Mouse (Mus musculus): ENCODE results near the gene Lin7a. TPM values are rescaled to one million over a fixed set of nuclear protein-coding genes. Genes with fewer than 3 reads are reported as not detected.
A peak's percentile ranks its signal among the peaks of the same experiment; 100 is the strongest.

The Lin7a gene
- total RNA-seq, 2 experiments from 2014 or later, result 41.2 to 43.4 TPM

DNA sequence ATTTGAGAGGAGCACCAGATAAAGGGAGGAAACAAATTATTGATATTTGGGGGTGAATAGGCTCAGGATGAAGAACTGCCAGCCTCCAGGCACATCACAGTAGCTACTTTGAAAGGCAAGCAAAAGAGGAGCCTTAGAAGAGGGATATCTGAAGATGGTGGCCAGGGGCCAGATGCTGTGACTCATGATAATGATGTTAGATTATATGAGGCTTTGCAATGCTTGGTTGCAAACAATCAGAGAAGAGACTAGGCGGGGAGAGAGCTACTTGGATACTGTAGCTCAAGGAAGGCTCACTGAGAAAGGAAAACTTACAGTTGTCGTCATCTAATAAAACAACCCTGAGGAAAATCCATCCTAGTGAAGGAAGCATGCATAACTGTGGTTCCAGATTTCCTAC is 5.2 kb downstream of the Lin7a start:
- DNase-seq (ENCODE audit: extremely low spot score in 1 of 2, low spot score in 2 of 2), result no peak
- intact Hi-C loops (cut with DNase I), result loop anchor here (10.0 kb wide), 1 partner anchor 108 kb away; no protein-coding TSS in a partner anchor

DNA sequence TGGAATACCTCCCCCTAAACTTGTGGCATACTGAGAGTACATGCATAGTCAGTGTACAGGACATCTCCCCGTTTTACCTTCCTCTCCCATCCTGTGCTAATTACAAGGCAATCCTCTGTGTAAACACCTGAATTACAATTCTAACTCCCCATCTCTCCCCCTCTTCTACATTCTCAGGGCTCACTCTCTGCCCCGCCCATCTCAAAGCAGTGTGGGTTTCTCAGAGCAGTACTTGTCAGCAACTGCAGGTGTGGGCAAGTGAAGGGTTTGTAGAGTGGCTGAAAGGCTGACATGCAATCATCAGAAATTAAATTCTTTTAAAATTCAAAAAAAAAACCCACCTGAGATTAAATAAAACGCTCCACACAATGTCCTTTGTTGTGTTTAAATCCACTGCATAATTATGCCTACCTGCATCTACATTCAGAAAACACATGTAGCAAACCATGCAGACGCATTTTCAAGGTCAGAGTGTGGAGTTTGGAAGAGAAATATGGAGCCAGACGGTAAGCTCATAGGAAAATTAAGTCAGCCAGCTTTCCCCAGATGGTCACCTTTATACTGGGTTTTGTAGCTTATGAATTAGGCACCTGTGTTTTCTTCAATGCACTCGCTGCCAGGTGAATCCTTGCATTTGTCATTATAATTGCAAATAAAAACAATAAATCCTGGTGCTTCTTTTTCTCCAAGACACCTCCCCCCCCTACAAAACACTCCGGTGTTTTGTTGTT is 22.6 kb downstream of the Lin7a start:
- DNase-seq (ENCODE audit: extremely low spot score in 1 of 2, low spot score in 2 of 2), result no peak
- intact Hi-C loops (cut with DNase I), result no loop called here

DNA sequence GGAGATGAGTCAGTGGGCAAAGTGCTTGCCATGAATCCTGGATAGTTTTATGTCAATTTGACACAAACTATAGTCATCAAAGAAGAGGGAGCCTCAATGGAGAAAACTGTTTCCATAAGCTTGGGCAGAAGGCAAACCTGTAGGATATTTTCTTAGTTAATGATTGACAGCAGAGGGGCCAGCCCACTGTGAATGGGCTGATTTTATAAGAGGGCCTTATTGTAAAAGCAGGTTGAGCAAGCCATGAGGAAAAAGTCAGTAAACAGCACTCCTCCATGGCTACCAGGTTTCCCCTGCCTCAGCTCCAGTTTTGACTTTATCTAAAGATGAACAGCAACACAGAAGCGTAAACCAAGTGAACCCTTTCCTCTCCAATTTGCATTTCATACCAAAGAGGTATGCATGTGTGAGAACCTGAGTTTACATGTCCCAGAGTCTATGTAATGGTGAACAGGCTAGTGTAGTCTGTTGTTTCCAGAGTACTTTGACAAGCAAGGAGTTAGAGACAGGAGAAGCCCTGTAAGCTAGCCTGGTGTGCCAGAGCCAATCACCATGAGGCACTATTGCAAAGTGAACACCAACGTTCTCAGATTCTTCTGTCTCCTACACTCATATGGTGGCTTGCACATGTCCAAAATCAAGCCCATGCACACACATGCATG is 29.2 kb downstream of the Lin7a start:
- intact Hi-C loops (cut with DNase I), result no loop called here
- DNase-seq (ENCODE audit: extremely low spot score in 1 of 2, low spot score in 2 of 2), result no peak

DNA sequence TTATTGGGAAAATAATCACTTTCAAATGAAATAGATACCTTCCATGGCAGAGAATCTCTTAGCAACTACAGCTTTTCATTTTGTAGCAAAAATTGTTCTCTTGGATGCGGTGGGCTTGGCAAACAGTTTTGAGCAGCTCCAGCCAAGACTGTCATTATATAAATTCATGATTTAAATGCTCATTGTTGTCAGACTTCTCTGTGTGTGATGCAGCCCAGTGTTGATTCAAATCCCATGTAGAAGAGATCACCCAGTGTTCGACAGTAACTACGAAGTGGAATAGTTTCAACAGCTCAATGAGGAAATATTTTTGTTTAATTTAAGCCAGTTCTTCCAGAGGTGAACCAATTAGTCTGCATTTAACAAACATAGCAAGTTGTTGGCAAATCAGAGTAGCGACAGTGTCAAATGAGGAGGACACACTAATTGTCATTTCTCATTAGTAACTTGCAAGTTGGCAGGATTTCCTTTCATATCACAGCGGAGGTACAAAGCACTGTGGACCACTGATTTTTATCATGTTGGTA is 39.5 kb downstream of the Lin7a start:
- intact Hi-C loops (cut with DNase I), result no loop called here
- DNase-seq (ENCODE audit: extremely low spot score in 1 of 2, low spot score in 2 of 2), result no peak

DNA sequence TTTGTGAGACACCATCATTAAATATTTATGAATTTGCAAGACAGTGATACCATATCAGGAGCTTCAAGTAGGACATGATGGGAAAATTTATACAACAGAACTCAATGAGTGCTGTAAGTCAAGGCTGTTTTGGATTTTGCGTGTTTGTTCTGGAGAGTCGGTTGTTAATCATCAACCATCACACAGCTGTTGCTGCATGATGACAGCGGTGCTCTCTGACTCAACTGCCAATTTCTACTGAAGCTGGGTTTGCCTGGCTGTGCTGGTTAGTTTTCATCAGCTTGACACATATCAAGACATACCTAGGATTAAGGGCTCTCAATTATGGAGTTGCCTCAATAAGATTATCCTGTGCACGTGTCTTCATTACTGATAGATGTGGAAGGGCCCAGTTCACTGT is 41.1 kb downstream of the Lin7a start:
- intact Hi-C loops (cut with DNase I), result no loop called here
- no peak for DNase-seq (ENCODE audit: extremely low spot score in 1 of 2, low spot score in 2 of 2)

DNA sequence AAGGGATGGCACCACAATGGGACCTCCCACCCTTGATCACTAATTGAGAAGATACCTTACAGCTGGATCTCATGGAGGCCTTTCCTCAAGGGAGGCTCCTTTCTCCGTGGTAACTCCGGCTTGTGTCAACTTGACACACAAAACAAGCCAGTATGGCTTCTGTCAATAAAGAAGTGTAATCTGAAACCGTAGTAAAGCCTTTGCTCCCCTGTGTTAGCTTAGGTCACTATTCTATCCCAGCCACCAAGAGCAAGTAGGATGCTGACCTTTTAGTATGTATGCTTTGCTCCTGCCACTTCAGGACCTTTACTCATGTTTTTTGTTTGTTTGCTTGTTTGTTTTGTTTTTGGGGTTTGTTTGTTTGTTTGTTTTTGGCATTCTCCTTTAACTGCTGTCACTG is 41.9 kb downstream of the Lin7a start:
- intact Hi-C loops (cut with DNase I), result no loop called here
- no peak for DNase-seq (ENCODE audit: extremely low spot score in 1 of 2, low spot score in 2 of 2)

DNA sequence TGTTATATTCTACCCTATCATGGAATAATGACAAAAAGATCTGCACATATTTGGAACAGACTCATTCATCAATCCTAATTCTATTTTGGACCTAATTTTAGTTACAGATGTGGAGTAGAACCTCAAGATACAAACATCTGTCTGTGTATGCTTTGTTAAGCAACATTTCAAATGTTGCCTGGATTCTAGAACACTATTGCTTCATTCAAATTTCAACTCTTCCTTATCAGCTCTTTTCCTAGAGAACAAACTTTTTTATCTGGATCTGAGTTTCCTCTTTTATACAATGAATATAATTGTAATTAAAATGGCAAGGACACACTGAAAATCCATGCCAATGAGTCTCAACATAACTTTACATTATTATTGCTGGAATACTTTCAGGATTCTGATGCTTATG is 43.8 kb downstream of the Lin7a start:
- DNase-seq (ENCODE audit: extremely low spot score in 1 of 2, low spot score in 2 of 2), result no peak
- intact Hi-C loops (cut with DNase I), result no loop called here

DNA sequence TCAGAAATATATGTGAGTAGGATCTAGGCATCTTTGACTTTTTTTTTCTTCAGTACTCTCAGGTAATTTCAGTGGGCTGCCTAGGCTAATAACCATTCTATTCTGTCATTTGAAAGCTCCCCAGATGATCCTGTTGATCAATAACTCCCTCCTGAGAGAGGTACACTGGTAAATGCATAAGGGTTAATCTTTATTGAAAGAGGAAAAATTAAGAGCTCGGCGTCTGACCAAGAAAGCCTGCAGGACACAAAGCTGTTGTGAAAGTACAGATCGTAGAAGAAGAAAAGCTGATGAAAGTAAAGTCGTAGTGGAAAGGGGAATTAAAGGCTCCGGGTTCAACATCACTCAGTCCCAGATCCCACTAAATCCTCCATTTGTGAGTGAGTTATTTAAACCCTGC is 44.2 kb downstream of the Lin7a start:
- intact Hi-C loops (cut with DNase I), result no loop called here
- no peak for DNase-seq (ENCODE audit: extremely low spot score in 1 of 2, low spot score in 2 of 2)

DNA sequence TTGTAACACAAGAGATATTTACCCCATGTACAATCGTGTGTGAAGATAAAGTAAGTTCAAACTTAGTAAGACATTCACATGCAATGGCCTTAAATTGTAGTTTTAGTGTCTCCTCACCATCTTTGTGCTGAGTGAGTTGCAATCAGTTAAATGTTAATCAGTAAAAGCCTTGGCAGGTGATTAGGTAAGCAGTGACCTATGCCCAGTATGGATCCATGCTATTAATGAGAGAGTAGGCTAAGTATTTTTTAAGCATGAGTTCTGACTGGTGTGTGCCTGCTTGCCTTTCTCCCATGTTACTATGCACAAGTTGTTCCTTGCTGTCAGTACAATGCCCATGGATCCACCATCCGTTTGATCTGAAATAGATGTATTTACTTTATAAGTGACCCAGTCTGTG is 44.6 kb downstream of the Lin7a start:
- intact Hi-C loops (cut with DNase I), result no loop called here
- no peak for DNase-seq (ENCODE audit: extremely low spot score in 1 of 2, low spot score in 2 of 2)

DNA sequence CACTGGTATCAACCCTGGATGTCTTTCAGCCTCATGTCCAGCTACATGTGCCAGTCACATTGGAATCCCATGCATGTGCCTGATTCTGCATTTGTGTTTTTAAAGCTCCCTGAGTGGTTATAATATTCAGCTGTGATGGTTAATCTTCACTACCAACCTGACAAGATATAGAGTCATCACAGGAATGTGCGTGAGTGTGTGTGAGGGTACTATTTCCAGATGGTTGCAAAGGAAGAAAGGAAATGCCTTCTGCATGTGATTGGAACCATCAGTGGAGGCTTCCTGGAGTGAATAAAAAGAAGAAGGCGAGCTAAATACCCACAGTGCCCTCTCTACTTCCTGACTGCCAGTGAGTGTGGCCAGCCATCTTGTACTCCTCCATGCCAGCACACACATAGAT is 48.2 kb downstream of the Lin7a start:
- DNase-seq (ENCODE audit: extremely low spot score in 1 of 2, low spot score in 2 of 2), result no peak
- intact Hi-C loops (cut with DNase I), result no loop called here

DNA sequence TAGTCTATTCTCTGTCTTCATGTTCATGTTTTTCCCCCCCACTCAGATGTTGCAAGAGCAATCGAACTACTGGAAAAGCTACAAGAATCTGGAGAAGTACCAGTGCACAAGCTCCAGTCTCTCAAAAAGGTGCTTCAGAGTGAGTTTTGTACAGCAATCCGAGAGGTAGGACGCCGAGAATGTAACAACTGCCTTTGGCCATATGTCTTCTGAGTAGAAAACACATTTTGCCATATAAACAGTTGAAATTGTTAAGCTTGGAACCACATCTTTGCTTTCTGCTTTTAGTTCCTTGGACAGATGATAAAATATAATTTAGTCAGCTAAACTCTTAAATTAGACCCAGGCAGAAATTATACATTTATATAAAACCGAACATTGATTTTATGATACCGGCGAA is 52.4 kb downstream of the Lin7a start:
- DNase-seq (ENCODE audit: extremely low spot score in 1 of 2, low spot score in 2 of 2), result peak in 1 of 2 experiments; percentile 9
- intact Hi-C loops (cut with DNase I), result no loop called here

DNA sequence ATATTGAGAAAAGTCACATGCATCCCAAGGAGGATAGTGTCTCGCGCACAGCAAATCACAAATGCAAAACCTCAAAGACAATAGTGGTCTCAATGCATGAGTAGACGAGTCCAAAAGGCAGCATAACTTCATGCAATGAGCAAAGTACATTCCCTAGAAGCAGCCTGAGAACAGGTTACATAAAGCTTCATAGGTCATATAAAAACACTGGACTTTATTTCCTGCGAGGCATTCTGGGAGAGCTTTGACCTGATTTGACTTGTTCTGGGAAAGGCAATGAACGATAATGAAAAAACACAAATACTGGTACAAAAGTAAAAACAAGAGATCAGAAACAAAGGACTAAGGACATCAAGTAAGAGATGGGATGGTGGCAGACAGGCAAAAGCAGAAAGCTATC is 54.1 kb downstream of the Lin7a start:
- intact Hi-C loops (cut with DNase I), result no loop called here
- no peak for DNase-seq (ENCODE audit: extremely low spot score in 1 of 2, low spot score in 2 of 2)

DNA sequence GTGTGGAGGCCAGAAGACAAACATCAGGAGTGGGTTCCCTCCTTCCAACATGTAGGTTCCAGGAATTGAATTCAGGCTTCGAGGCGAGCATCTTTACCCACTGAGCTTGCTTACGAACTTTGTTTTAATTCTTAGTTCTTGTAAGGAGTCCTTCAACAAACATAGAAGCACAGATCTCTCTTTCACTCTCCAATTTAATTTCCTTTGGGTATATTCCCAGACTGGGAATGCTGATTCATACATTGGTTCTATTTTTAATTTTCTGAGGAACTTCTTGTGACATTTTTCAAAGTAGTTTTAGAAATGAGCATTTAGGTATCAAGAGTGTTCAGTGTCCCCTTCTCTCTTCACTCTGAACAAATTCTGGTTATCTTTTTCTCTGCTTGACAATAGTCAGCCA is 68.0 kb downstream of the Lin7a start:
- no peak for DNase-seq (ENCODE audit: extremely low spot score in 1 of 2, low spot score in 2 of 2)
- intact Hi-C loops (cut with DNase I), result no loop called here

DNA sequence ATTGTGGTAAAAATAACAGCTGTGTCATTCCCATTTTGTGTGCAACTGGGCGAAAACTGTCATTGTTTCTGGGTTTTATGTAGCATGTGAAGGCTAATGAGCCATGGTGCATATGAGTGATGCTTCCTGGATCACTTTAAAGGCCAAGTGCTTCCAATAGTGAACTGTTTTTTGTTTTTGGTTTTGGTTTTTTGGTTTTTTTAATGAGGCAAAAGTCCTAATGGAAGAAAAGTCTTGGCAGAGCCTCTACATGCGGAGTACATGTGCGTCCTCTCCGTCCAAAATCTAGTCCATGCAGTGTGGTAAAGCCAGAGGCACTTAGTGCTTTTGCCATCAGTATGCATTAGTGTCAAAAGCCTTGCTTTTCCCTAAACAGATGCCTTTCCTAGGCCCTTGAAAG is 69.7 kb downstream of the Lin7a start:
- intact Hi-C loops (cut with DNase I), result no loop called here
- DNase-seq (ENCODE audit: extremely low spot score in 1 of 2, low spot score in 2 of 2), result no peak

DNA sequence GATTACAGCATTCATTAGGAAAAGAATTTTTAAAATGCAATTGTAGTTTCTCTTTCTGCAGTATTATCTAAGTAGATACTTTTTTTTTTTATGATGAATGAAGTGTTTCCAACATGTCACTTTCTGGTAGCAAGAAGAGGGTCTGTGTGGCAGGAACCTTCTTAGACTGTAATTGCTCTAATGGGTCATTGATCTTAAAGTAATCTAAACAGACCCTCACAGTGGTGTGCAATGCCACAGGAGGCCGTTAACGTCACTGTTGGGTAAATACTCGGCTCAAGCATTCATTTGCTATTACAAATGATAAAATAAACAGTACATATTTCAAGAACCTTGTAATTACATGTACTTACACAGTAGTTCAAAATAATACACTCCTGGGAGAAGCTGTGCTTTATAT is 72.7 kb downstream of the Lin7a start:
- DNase-seq (ENCODE audit: extremely low spot score in 1 of 2, low spot score in 2 of 2), result no peak
- intact Hi-C loops (cut with DNase I), result no loop called here

DNA sequence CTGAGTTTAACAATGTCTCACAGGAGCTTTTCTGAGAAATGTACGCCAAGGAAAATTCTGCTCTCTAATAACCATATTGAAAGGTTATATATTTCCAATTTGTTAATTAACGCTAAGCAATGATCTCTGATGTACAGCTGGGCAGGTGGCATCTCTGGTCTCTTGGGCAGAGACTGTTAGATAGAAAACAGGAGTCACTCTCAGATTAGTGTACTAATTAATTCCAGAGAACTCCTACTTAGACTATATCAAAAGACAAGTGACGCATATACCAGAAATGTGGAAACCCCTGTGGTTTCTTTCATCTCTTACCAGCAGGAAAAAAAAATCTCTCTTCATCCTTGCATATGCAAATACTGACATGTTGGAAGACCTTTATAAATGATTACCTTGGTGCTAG is 76.4 kb downstream of the Lin7a start:
- no peak for DNase-seq (ENCODE audit: extremely low spot score in 1 of 2, low spot score in 2 of 2)
- intact Hi-C loops (cut with DNase I), result no loop called here

DNA sequence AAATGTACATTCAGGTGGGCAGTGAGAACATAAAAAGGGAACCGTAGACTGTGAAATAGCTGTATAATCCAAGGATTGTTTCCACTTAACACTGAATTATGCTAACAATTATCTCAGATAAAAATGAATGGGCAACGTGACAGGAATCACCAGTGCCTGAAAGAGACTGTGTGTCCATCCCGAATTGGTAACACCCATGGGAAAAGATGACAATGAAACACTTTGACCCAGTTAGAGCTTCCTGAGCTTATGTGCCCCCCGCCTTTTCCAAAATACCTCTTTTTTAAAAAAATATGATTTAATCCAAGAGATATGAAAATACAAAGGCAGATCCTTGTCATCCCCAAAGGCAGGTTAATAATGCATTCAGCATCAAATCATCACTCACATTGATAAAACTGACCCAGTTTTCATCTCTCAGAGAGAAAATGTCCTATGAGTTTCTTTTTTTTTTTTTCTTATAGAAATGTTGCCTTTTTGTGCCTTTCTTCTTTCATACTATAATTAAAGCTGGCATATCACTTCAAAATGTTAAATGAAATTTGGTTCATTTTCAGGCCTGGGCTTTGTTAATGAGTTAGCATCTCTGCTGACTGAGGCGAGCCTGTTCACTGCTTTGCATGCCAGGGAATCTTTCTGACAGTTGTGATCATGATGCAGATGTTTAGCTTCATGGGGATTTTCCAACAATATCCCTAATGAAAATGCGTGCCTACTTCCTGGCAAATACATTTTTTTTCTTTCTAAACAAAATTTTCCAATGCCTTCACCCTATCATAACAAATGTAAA is 80.4 kb downstream of the Lin7a start:
- DNase-seq (ENCODE audit: extremely low spot score in 1 of 2, low spot score in 2 of 2), result no peak
- intact Hi-C loops (cut with DNase I), result no loop called here

DNA sequence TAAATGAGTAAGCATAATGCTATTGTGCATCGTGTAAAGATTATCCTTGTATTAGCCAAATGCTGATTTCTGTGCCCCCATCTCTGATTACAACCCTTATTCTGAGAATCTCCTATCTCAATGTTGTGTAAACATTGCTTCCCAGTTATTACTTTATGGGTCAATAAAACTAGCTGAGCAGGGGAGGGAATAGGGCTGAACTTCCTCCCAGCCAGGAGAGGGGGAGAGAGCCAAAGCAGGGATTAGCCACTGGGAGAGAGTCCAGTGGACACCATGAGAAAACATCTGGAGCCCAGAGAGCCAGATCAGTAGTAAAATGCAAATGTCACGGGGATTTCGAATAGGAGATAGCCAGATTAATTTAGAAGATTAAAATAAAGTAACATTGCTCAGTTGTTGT is 82.0 kb downstream of the Lin7a start:
- DNase-seq (ENCODE audit: extremely low spot score in 1 of 2, low spot score in 2 of 2), result no peak
- intact Hi-C loops (cut with DNase I), result no loop called here

DNA sequence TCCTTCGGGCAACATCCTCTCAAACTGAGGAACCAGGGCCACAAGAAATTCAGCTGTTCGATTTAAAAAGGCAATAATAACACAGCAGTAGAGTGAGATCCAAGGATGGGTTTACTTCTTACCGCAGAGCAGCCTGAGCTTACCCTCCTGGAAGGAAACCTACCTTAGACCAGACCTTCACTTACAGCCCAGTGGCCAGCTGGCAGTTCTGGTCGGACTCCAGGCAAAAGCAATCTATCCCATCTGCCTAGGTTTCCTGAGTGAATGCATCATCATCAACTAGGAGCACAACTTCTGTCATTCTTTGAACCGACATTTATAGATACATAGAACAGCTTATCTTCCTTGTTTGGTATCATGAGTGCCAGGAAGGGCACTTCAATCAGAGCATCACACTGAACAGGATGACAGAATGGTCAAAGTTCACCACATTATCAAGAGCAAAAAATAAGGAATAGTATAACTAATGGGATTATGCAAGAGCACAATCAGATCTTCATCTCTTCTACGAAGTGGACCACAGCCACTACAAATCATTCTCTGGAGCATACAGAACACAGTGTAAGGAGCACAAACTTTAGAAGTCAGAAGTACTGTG is 87.1 kb downstream of the Lin7a start:
- intact Hi-C loops (cut with DNase I), result no loop called here
- DNase-seq (ENCODE audit: extremely low spot score in 1 of 2, low spot score in 2 of 2), result no peak
